Mouse (Mus musculus) monocyte, adult 2 months (primary cell): ENCODE data around the gene Cluap1.
"Not testable (repeated sequence)": the region's sequence is repeated elsewhere in the genome, so short reads cannot be mapped to it uniquely, and the experiment has no call there.

Source experiments
- DNase-seq, 2 experiments: peaks; one replicate each; pipeline ENCODE4 v3.0.0; 2022; ENCODE audit warnings: low spot score in 2 of 2, low read depth in 1 of 2

The Cluap1 gene

DNA sequence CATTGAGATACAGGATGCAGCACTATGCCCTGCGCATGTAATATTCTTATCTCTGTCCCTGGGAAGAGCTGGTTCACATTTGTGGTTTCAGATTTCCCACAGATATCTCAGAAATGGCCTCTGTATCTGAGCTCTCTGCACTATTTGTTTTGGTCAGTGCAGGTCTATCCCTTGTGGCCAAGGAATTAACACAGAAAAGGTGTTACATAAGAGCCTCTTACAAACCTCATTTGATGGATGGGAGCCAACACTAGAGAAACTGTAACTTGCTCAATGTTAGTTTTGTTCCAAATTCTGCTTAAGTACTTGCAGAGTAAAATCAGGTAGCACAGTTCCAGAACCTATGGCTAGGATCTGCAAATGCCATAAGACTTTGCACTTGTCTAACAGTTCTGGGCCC, 25.5 kb downstream of the Cluap1 start:
- no peak for DNase-seq

DNA sequence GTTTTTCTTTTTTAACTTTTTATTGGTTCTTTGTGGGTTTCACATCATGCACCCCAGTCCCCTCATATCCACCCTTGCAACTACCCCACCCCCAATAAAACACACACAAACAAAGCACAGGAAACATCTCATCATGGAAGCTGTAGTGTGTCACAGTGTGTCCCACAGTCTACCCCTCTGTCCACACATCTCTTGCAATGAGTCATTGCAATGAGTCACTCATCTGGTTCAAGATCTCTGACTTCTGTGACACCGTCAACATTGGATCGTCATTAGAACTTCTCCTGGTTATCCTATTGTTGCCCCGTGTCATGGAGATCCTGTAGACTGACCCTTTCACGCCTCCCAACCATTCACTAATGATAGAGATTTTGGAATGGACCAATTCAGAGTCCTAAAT, 26.1 kb downstream of the Cluap1 start:
- no peak for DNase-seq

DNA sequence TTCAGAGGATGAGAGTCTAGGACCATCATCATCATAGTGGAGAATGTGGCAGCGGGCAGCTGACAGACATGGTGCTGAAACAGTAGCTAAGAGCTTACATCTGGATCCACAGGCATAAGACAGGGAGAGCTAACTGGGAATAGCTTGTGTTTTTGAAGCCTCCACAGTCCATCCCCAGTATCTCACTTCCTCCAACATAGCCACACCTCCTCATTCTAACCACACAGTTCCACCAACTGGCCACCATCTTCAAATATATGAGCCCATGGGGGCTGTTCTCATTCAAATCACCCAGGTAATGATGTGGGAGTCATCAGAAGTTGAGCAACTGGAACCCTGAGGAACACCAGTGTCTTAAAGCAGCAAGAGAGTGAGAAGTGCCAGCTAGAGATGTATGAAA, 42.5 kb downstream of the Cluap1 start:
- no peak for DNase-seq

DNA sequence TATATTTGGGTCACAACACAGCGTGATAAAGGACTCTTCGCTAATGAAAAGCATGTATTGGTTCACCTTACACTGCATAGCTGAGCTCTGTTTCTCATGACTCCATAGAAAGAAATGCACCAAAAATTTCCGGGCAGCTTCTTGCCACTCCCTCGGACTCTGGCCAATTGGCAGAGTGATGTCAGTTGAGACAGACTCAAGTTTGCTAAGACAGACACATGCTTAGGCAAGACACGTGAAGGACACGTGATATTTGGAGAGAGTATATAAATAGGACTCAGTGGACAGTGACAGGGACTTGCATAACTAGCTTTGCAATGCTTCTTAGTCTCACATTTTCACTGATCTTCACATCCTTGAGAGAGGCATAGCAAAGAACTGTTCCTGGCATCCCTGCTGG, 47.8 kb downstream of the Cluap1 start:
- DNase-seq, result no peak

DNA sequence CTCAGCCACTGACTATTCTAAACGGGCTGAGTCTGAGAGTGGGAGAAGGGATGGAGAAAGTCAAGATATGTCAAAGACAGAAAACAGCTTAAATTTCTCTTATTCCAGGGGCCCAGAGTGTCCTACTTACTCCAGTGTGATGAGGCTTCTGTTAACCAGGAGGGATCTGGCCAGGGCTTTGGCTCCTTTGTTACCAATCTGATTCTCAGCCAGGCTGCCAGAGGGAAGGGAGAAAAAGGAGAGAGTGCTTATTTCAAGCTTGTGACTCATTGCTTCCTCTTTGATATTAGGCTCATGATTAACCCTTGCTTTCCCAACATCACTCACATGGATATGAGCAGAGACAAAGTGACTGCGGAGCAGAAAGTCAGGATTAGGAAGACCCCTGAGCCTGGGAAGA, 50.7 kb downstream of the Cluap1 start:
- DNase-seq, result peak in 1 of 2 experiments; percentile 5

DNA sequence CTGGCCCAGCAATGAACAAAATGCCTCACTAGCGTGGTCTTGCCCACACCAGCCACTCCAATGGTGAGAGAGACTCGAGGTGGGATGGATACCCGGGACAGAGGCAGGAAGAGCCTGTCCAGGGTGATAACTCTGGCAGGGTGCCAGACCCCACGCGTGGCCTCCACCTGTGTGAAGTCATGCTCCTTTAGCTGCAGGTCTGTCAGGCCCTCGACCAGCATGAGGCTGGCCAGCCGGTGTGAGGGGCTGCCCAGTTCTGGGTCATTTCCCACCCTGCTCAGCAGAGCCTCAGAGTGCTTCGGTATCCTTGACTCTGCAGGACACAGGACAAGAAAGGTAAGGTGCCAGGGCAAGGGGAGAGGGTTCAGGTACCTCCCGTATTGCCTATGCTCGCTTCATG, 56.4 kb downstream of the Cluap1 start:
- DNase-seq, result no peak

DNA sequence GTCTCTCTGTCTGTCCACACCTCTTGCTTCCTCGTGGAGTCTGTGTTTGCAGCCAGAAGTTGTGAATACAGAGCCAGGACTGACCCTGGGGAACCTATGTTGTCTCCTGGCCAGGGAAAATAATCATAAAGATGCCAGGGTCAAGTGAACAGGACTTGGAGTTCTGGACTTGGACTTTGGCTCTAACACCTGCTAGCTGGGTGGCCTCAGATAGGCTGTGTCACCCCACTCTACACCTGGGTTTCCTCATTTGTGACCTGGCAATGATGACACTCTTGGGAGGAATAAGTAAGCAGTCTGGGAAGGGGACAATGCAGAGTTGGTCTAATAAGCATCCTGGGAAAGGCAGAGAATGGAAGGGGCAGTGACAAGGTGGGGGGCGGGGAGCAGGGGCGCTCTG, 56.9 kb downstream of the Cluap1 start:
- DNase-seq, result no peak

DNA sequence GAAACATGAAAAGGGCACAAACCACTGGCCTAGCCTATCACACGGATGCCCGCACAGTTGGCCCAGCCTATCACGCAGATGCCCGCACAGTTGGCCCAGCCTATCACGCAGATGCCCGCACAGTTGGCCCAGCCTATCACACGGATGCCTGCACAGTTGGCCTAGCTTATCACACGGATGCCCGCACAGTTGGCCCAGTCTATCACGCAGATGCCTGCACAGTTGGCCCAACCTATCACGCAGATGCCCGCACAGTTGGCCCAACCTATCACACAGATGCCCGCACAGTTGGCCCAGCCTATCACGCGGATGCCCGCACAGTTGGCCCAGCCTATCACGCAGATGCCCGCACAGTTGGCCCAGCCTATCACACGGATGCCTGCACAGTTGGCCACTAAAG, 65.9 kb downstream of the Cluap1 start:
- not testable (repeated sequence) for DNase-seq

DNA sequence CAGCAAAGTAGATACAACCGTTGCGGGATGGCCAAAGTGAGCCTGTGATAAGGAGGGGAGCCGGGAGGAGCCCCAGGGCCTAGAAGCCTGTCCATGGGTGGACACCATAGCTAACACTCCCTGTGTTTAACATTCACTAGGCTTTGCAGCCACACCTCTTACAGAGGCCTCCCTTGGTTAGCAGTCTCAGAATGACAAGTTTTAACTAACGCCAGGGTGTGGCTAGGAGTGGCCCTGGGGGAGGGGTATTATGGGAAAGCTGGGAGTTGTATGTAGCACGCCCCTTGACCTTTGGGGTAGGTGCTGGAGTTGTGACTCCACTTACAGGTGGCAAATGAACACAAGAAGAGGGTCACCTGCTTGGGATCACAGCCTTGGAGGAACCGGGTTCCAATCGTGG, 67.1 kb downstream of the Cluap1 start:
- no peak for DNase-seq

DNA sequence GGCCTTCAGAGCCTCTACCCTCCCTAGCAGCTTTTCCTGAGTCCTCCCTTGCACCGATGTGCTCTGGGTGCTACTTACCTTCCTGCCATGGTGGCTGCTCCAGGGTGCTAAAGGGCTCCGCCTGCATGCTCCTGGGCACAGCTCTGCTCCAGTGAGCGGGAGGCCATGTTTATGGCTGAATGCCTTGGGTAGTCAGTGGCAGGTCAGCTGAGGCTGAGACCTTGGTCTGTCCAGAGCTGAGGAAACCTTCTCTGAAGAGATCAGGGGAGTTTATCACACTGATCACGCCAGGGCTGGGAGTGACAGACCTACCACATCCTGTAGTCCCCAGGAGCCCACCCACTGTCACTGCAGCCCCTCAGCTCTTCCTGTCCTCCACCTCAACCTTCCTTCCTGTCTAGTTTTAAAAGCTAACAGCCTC, 67.7 kb downstream of the Cluap1 start, which contains the start of gene Nlrc3:
Gene Nlrc3, minus strand, starts transcription at position 382 of the 421 bp plus-strand sequence.
- no peak for DNase-seq

DNA sequence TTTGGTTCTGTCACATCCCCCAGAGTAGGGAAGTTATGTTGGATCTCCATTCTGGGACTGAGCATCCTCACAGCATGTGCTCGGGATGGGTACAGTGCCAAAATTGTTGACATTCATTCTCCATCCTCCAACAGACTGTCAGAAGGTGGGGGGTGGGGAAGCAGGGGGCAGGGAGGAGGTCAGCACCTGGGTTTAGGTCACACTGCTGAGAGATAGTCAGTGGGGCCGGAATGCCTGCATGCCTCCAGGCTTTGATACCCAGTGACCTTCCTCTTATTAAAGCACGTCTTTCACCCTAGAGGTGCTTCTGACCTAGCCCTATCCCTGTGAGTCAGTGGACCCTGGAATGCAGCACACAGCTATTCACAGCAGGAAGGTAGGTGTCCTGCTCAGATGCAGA, 68.1 kb downstream of the Cluap1 start:
- no peak for DNase-seq

DNA sequence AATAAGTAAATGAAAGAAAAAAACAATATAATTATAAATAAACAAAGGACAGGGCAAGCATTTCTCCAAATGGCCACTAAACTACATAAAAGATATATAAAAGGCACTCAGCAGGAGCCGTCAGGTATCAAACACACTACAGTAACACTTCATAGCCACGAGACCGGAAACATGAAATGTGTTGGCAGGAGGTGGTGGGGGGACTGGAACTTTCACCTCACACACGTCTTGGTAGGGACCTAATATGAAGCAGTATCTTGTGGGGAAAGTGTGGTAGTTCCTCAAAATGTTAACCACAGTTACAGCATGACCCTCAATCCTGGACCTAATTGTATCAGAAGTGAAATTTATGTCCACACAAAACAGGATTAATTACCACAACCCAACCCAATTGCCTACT, 73.6 kb downstream of the Cluap1 start:
- no peak for DNase-seq

DNA sequence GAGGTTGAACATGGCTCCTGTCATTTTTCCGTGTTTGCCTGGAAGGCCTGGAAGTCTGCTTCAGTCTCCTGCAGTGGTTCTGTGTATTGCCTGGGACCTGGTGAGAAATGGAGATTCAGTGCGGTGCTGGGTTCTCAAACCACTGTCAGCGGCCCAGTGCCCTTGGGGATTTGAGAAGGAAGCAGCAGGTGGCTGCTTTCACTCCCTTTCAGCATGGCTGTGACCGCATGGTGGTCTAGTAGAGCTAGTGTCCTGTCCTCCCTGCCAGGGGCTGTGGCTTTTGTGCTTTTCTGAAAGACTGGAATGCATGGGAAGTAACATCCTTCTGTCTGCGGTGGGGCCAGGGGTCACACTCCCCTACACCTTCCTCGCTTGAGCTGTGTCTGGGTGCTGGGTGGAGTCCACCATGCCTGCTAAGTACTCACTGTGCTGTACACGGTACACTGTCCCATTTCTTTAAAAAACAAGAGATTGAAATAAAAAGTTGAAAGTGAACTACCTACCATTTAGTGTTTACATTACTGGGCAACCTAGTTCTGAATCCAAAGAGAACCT, 74.6 kb downstream of the Cluap1 start:
- no peak for DNase-seq

DNA sequence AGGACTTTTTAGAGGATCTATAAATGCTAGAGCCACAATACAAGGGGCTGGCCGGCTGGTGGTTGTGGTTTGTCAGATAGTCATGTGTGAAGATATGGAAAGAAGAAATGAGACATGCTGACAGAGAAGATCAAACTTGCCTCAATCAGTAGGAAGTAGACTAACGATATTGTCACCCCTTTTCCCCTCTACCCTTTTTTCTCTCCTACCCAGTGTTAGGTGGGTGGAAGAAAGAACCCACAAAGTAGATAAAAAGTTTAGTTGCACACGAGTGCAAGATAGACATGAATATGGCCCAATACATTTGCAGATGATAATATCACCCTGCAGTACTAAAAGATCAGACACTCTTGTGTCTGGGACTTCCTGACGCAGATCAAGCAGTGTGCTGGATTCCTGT, 79.8 kb downstream of the Cluap1 start:
- DNase-seq, result no peak
